Mouse (Mus musculus) CD8-positive naive resting alpha-beta T cell, adult 57 days (primary cell): ENCODE data around the gene Gm826. TPM values are rescaled to one million over a fixed set of nuclear protein-coding genes. Genes with fewer than 3 reads are reported as not detected.

Source experiments
- total RNA-seq: library from RNA; stranded (reverse); gene quantifications from one replicate; pipeline ENCODE4 v1.2.4, GENCODE M21; 2023

The Gm826 gene
- total RNA-seq = not detected

GRCm38 (mm10) chr2:160334111-160334661, at the start of gene Gm826:
Gene Gm826 (minus strand): TSS chr2:160334162.

GRCm38 (mm10) chr2:160366980-160367338, 33.0 kb upstream of the Gm826 start, which contains the start of gene Mafb:
Gene Mafb (minus strand): TSS chr2:160367065.

Other genes starting within 250 kb of the Gm826 start
- 2.1 TPM for gene Mafb, start 32.9 kb upstream of the Gm826 start, total RNA-seq